ENCODE assay signal across 11 mouse cellular contexts in the genomic region with DNA sequence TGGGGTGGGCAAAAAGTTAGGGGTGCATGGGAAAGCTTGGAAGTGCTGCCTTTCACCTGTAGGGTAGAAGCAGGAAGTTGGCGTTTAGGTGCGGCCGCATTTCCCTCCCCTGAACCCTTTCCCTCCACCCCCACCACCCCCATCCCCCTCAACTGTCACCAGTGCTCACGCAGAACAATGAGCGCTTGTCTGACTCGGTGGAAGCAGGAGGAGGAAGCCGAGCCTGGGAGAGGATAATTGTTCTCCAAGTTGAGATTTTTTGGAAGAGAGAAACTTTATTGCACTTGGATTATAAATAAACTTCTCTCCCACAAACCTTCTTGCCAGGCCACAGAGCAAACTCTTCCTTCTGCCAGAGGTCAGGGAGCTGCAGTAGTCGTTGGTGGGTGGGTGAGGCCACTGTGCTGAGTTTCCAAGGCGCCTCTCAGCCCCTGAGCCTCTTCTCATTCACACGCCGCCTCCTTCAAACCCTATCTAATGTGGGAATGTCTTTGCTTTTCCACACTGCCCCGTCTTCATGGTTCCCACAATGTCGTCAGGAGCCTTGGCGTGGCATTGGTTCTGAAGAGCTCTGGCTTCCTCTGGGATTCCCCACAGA.
DNase-seq lines count a peak whose midpoint lies in the region; ATAC-seq and TF ChIP-seq lines count a peak whose summit lies in the region.
"Had no signal": no experiment of that assay in that cellular context is flagged by ENCODE, and none has a peak within 500 bp of the region (broad histone marks: within the 10 kb centered on the region; RNA-seq: fewer than 3 reads in every experiment).

No protein-coding gene starts in this region.

- H3K9me3 ChIP-seq in forebrain, postnatal 0 days (ENCODE audit: low read length) = no peaks in the 10 kb centered on the region
- no peaks in the 10 kb centered on the region for H3K9me3 ChIP-seq in forebrain, embryonic 15.5 days
- no peaks in the 10 kb centered on the region for H3K9me3 ChIP-seq in kidney, embryonic 15.5 days (replicated peaks)

- H3K27me3 ChIP-seq in forebrain, postnatal 0 days (ENCODE audit: insufficient read depth, low read length) = no peaks in the 10 kb centered on the region
- H3K27me3 ChIP-seq in forebrain, embryonic 15.5 days = no peaks in the 10 kb centered on the region
- H3K27me3 ChIP-seq in kidney, embryonic 15.5 days = no peaks in the 10 kb centered on the region

- no peak overlapping the region for H3K4me2 ChIP-seq in forebrain, postnatal 0 days (ENCODE audit: low read depth)
- H3K4me2 ChIP-seq in forebrain, embryonic 15.5 days (replicated peaks) = no peak overlapping the region
- no peak overlapping the region for H3K4me2 ChIP-seq in kidney, embryonic 15.5 days

- H3K9ac ChIP-seq in forebrain, postnatal 0 days = no peak overlapping the region
- H3K9ac ChIP-seq in forebrain, embryonic 15.5 days (replicated peaks) = no peak overlapping the region; the same call in 1 of the 2 replicates
- H3K9ac ChIP-seq in kidney, embryonic 15.5 days = no peak overlapping the region

- H3K36me3 ChIP-seq in forebrain, postnatal 0 days (ENCODE audit: insufficient read depth) = no peaks in the 10 kb centered on the region
- no peaks in the 10 kb centered on the region for H3K36me3 ChIP-seq in forebrain, embryonic 15.5 days
- no peaks in the 10 kb centered on the region for H3K36me3 ChIP-seq in kidney, embryonic 15.5 days

- no peak for DNase-seq in forebrain, postnatal 0 days
- DNase-seq in kidney, adult 11 months = no peak
- DNase-seq in thymus, postnatal 4 days = peak; percentile 33
- no peak for DNase-seq in thymus, postnatal 36 days
- no peak for DNase-seq in spleen, postnatal 10 days (ENCODE audit: low spot score in 2 of 2)
- no peak for DNase-seq in B cell, adult 2 months
- DNase-seq: adrenal gland, postnatal 14 days; cerebellum, adult 8-10 months; kidney, postnatal 25 days had no signal

- no peak overlapping the region for H3K27ac ChIP-seq in forebrain, postnatal 0 days (ENCODE audit: low read depth, low read length)
- H3K27ac ChIP-seq in forebrain, embryonic 15.5 days (replicated peaks) = no peak overlapping the region
- H3K27ac ChIP-seq in kidney, embryonic 15.5 days = peak overlapping the region; percentile 49; the same call in 1 of the 2 replicates

- ATAC-seq in forebrain, postnatal 0 days = peak; percentile 54; the same call in 1 of the 2 replicates
- no peak for ATAC-seq in forebrain, embryonic 15.5 days (replicated peaks)
- no peak for ATAC-seq in kidney, embryonic 15.5 days (replicated peaks; ENCODE audit: low FRiP score)

- peaks cover 6% of the 10 kb centered on the region; the same call in 1 of the 2 replicates for H3K4me1 ChIP-seq in forebrain, postnatal 0 days (ENCODE audit: insufficient read depth)
- H3K4me1 ChIP-seq in forebrain, embryonic 15.5 days = peaks cover 4% of the 10 kb centered on the region; the same call in 1 of the 2 replicates
- peaks cover 19% of the 10 kb centered on the region; the same call in 1 of the 2 replicates for H3K4me1 ChIP-seq in kidney, embryonic 15.5 days

- H3K4me3 ChIP-seq in forebrain, postnatal 0 days (ENCODE audit: low read depth, low read length) = no peak overlapping the region
- H3K4me3 ChIP-seq in forebrain, embryonic 15.5 days = no peak overlapping the region
- no peak overlapping the region for H3K4me3 ChIP-seq in kidney, embryonic 15.5 days (replicated peaks)

- no peak for TF ChIP-seq CTCF in forebrain, postnatal 0 days (IDR thresholded peaks at IDR 0.05; ENCODE audit: low read depth)

- WGBS in forebrain, postnatal 0 days = 34% methylated on average over 14 of the region's 14 CpGs
- 31% methylated on average over 14 of the region's 14 CpGs for WGBS in forebrain, embryonic 15.5 days
- 47% methylated on average over 14 of the region's 14 CpGs for WGBS in kidney, embryonic 15.5 days
